Mouse (Mus musculus): ENCODE measurements around the gene Parp9. TPM values are rescaled to one million over a fixed set of nuclear protein-coding genes. Genes with fewer than 3 reads are reported as not detected.
"Not testable (repeated sequence)": the region's sequence is repeated elsewhere in the genome, so short reads cannot be mapped to it uniquely, and the experiment has no call there.

Gene Parp9
- total RNA-seq (2021) = 1 to 10 TPM; 6.2 to 6.8 TPM
- long read RNA-seq, experiment 1, transcript Parp9-203 (11 exons, 3,548 nt) = major isoform, 7 of 9 reads
- long read RNA-seq, experiment 1, partial matches to known transcripts = 2 of 9 reads
- long read RNA-seq, experiment 1, other reads (novel, unspliced or antisense) = 0 of 9 reads
- long read RNA-seq, experiment 2, partial matches to known transcripts = 0 of 3 reads
- long read RNA-seq, experiment 2, other reads (novel, unspliced or antisense) = 1 of 3 reads

GRCm38 (mm10) chr16:35938211-35939151, at the start of gene Parp9, which contains the start of gene Dtx3l:
Gene Parp9 (plus strand): TSS chr16:35938470.
Gene Dtx3l (minus strand): TSS chr16:35939151.
- DNase-seq = peak; percentile 46

GRCm38 (mm10) chr16:35888910-35889309, 49.4 kb upstream of the Parp9 start:
- DNase-seq = no peak

GRCm38 (mm10) chr16:35890645-35891044, 47.6 kb upstream of the Parp9 start:
- DNase-seq = no peak

- DNase-seq = not testable (repeated sequence)
These were observed 46.7 kb upstream of the Parp9 start for GRCm38 (mm10) chr16:35891603-35892002.

GRCm38 (mm10) chr16:35894997-35895396, 43.3 kb upstream of the Parp9 start:
- no peak for DNase-seq

GRCm38 (mm10) chr16:35900541-35900940, 37.7 kb upstream of the Parp9 start:
- DNase-seq = no peak

- DNase-seq = no peak
These were observed 35.1 kb upstream of the Parp9 start for GRCm38 (mm10) chr16:35903014-35903640.

- no peak for DNase-seq
These were observed 34.0 kb upstream of the Parp9 start for GRCm38 (mm10) chr16:35904121-35904736.

- DNase-seq = no peak
These were observed 32.9 kb upstream of the Parp9 start for GRCm38 (mm10) chr16:35905355-35905754.

GRCm38 (mm10) chr16:35905819-35906485, 32.3 kb upstream of the Parp9 start:
- DNase-seq = no peak

- no peak for DNase-seq
These were observed 31.4 kb upstream of the Parp9 start for GRCm38 (mm10) chr16:35906887-35907286.

- no peak for DNase-seq
These were observed 30.7 kb upstream of the Parp9 start for GRCm38 (mm10) chr16:35907432-35908201.

- DNase-seq = no peak
These were observed 26.8 kb upstream of the Parp9 start for GRCm38 (mm10) chr16:35911449-35911848.

GRCm38 (mm10) chr16:35913526-35913925, 24.7 kb upstream of the Parp9 start:
- DNase-seq = no peak

GRCm38 (mm10) chr16:35914301-35914700, 24.0 kb upstream of the Parp9 start:
- no peak for DNase-seq

- DNase-seq = no peak
These were observed 19.3 kb upstream of the Parp9 start for GRCm38 (mm10) chr16:35918721-35919543.

GRCm38 (mm10) chr16:35921676-35922235, 16.5 kb upstream of the Parp9 start:
- no peak for DNase-seq

- no peak for DNase-seq
These were observed 15.9 kb upstream of the Parp9 start for GRCm38 (mm10) chr16:35922301-35922895.

GRCm38 (mm10) chr16:35923546-35924198, 14.6 kb upstream of the Parp9 start:
- no peak for DNase-seq
